Mouse (Mus musculus): ENCODE results near the gene Vmn2r120.
"Not testable (repeated sequence)": the region's sequence is repeated elsewhere in the genome, so short reads cannot be mapped to it uniquely, and the experiment has no call there.

Vmn2r120 gene

GRCm38 (mm10) chr17:57545405-57545804 is at the start of gene Vmn2r120:
Gene Vmn2r120, minus strand, starts transcription at chr17:57545505.
- no peak for DNase-seq (ENCODE audit: extremely low read depth, low read depth, low spot score)

GRCm38 (mm10) chr17:57587273-57587672 is 42.0 kb upstream of the Vmn2r120 start:
- not testable (repeated sequence) for DNase-seq (ENCODE audit: extremely low read depth, low read depth, low spot score)

DNA sequence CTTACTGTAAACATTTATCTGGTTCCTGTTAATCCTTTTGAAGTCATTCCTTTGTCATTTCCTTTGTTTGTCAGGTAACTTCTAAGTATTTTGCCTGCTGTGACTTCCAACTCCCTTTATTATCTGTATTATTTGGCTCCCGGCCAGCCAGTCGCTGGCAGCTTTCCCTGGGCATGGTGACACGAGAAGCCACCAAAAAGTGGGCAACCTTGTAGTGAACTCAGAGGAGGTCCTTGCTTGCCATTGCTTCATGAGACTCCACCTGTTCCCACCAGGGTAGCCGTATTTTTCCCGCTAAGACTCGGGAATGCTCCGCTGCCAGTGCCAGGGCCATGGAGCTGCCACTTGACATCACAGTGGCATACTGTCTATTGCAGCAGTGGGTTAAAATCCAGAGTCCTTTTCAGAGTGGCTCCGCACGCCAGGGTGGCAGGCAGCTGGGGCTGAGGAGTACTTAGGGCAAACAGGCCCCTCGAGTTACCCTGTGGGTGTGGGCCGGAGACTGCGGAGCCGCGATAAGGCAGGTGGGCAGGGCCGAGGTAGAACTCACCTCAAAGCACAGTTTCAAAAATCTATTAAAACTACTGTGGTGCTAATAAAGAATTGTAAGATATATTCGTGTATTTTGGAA is 28.9 kb upstream of the Vmn2r120 start:
- DNase-seq (ENCODE audit: extremely low read depth, low read depth, low spot score): no peak

All from fat pad, adult 2 months (tissue).